Mouse (Mus musculus) spleen, embryonic (tissue): ENCODE results near the gene Coa5.

Experiments used
- CTCF ChIA-PET: fragments of 350-600 bp; sonication (Branson Sonifier 250); formaldehyde crosslinking; loops from one replicate; lab custom pipeline; 2022; lab: Charles Lee

Coa5 gene

GRCm38 (mm10) chr1:37429366-37430296, at the start of gene Coa5, which contains the start of gene Unc50:
Gene Coa5, minus strand, starts transcription at chr1:37430103.
Gene Unc50, plus strand, starts transcription at chr1:37430139.
- CTCF ChIA-PET, result interaction anchor here (0.7 kb wide), 1 partner anchor 490 kb away, joined by 3 read pairs; no protein-coding TSS in a partner anchor

GRCm38 (mm10) chr1:37479074-37479473, 49.2 kb upstream of the Coa5 start:
- CTCF ChIA-PET, result interaction anchor here (0.6 to 1.3 kb wide), 2 partner anchors 13 to 354 kb away, joined by 3 to 4 read pairs; no protein-coding TSS in a partner anchor

- CTCF ChIA-PET, result interaction anchor here (0.6 to 1.3 kb wide), 2 partner anchors 14 to 1002 kb away, joined by 4 read pairs; no protein-coding TSS in a partner anchor
Observed at GRCm38 (mm10) chr1:37478416-37478815, 48.5 kb upstream of the Coa5 start.

GRCm38 (mm10) chr1:37477928-37478327, 48.0 kb upstream of the Coa5 start:
- CTCF ChIA-PET, result interaction anchor here (0.6 to 1.3 kb wide), 2 partner anchors 14 to 1002 kb away, joined by 4 read pairs; no protein-coding TSS in a partner anchor

GRCm38 (mm10) chr1:37477250-37477649, 47.3 kb upstream of the Coa5 start:
- CTCF ChIA-PET, result no interaction called here

GRCm38 (mm10) chr1:37475312-37475711, 45.4 kb upstream of the Coa5 start:
- CTCF ChIA-PET, result interaction anchor here (0.6 to 0.8 kb wide), 2 partner anchors 26 to 163 kb away, joined by 3 to 17 read pairs; no protein-coding TSS in a partner anchor

- CTCF ChIA-PET, result interaction anchor here (0.6 to 0.8 kb wide), 5 partner anchors 27 to 162 kb away, joined by 3 to 17 read pairs (median 6); no protein-coding TSS in a partner anchor
Observed at GRCm38 (mm10) chr1:37474634-37475190, 44.8 kb upstream of the Coa5 start.

GRCm38 (mm10) chr1:37474046-37474445, 44.1 kb upstream of the Coa5 start:
- CTCF ChIA-PET, result interaction anchor here (0.6 to 0.7 kb wide), 3 partner anchors 56 to 112 kb away, joined by 4 to 6 read pairs (median 6); no protein-coding TSS in a partner anchor

GRCm38 (mm10) chr1:37473251-37473650, 43.3 kb upstream of the Coa5 start:
- CTCF ChIA-PET, result no interaction called here

GRCm38 (mm10) chr1:37471179-37472148, 41.6 kb upstream of the Coa5 start:
- CTCF ChIA-PET, result no interaction called here

GRCm38 (mm10) chr1:37469007-37469406, 39.1 kb upstream of the Coa5 start:
- CTCF ChIA-PET, result no interaction called here

GRCm38 (mm10) chr1:37467806-37468205, 37.9 kb upstream of the Coa5 start:
- CTCF ChIA-PET, result interaction anchor here (0.7 kb wide), 1 partner anchor 1031 kb away, joined by 4 read pairs; no protein-coding TSS in a partner anchor

GRCm38 (mm10) chr1:37466322-37466995, 36.6 kb upstream of the Coa5 start:
- CTCF ChIA-PET, result interaction anchor here (0.6 to 0.7 kb wide), 2 partner anchors 19 to 1436 kb away, joined by 3 to 13 read pairs; no protein-coding TSS in a partner anchor

GRCm38 (mm10) chr1:37464878-37465452, 35.1 kb upstream of the Coa5 start:
- CTCF ChIA-PET, result no interaction called here

- CTCF ChIA-PET, result no interaction called here
Observed at GRCm38 (mm10) chr1:37457546-37457945, 27.6 kb upstream of the Coa5 start.

- CTCF ChIA-PET, result interaction anchor here (0.7 kb wide), 2 partner anchors 11 to 12 kb away, joined by 3 read pairs; no protein-coding TSS in a partner anchor
Observed at GRCm38 (mm10) chr1:37451270-37451669, 21.4 kb upstream of the Coa5 start.

GRCm38 (mm10) chr1:37448361-37449095, 18.6 kb upstream of the Coa5 start:
- CTCF ChIA-PET, result interaction anchor here (0.6 to 0.7 kb wide), 4 partner anchors 17 to 187 kb away, joined by 3 to 19 read pairs (median 4); no protein-coding TSS in a partner anchor
